Mouse (Mus musculus): ENCODE data around the gene Ap4e1. TPM values are rescaled to one million over a fixed set of nuclear protein-coding genes. Genes with fewer than 3 reads are reported as not detected.
"Not testable (repeated sequence)": the region's sequence is repeated elsewhere in the genome, so short reads cannot be mapped to it uniquely, and the experiment has no call there.

Gene Ap4e1
- polyA plus RNA-seq, 1 experiment from 2014 or later = 11.5 TPM

GRCm38 (mm10) chr2:127006634-127007370, 1.7 kb upstream of the Ap4e1 start:
- Histone ChIP-seq H3K4me3 (no peak overlapping the region), H3K9me3 (no peaks in the 10 kb centered on the region), H3K36me3 (peaks cover 8% of the 10 kb centered on the region), H3K27me3 (no peaks in the 10 kb centered on the region), H3K4me1 (replicated peaks) (peaks cover 15% of the 10 kb centered on the region), H3K4me2 (no peak overlapping the region), H3K9ac (peak overlapping the region; percentile 19; the same call in 1 of the 2 replicates), H3K27ac (no peak overlapping the region)
- 45% methylated on average over 12 of the region's 12 CpGs for WGBS
- no peak for ATAC-seq (ENCODE audit: low FRiP score)

DNA sequence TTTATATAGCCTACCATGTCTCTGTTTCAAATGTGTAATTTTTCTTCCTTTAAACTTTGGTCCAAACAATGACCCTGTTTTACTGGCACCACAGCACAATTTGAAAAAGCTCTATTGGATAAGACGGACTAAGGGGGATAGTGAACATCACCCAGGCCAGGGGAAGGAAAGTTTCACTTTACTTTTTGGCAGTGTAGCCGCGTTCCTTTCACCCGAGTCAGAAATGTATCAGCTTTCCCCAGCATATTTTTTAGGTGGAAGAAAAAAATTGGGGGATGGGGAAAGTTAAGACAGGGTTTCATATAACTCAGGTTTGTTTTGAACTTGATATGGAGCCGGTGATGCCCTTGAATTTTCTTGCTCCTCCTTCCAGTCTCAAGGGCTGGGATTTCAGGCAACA, 1.0 kb upstream of the Ap4e1 start:
- H3K4me2 ChIP-seq = no peak overlapping the region
- no peak overlapping the region for H3K9ac ChIP-seq
- H3K9me3 ChIP-seq = no peaks in the 10 kb centered on the region
- peaks cover 15% of the 10 kb centered on the region for H3K36me3 ChIP-seq
- no peaks in the 10 kb centered on the region for H3K27me3 ChIP-seq
- no peak overlapping the region for H3K27ac ChIP-seq
- ATAC-seq (ENCODE audit: low FRiP score) = no peak
- 92% methylated on average over 5 of the region's 5 CpGs for WGBS
- H3K4me3 ChIP-seq = no peak overlapping the region
- peaks cover 15% of the 10 kb centered on the region for H3K4me1 ChIP-seq (replicated peaks)

GRCm38 (mm10) chr2:127035006-127035605, 26.6 kb downstream of the Ap4e1 start:
- H3K9ac ChIP-seq = no peak overlapping the region
- no peak overlapping the region for H3K4me3 ChIP-seq
- H3K27me3 ChIP-seq = no peaks in the 10 kb centered on the region
- H3K36me3 ChIP-seq = peaks cover 57% of the 10 kb centered on the region
- no peak overlapping the region for H3K27ac ChIP-seq
- ATAC-seq (ENCODE audit: low FRiP score) = no peak
- no peak overlapping the region for H3K4me2 ChIP-seq
- WGBS = 96% methylated on average over 9 of the region's 9 CpGs
- H3K4me1 ChIP-seq (replicated peaks) = no peaks in the 10 kb centered on the region
- H3K9me3 ChIP-seq = no peaks in the 10 kb centered on the region

DNA sequence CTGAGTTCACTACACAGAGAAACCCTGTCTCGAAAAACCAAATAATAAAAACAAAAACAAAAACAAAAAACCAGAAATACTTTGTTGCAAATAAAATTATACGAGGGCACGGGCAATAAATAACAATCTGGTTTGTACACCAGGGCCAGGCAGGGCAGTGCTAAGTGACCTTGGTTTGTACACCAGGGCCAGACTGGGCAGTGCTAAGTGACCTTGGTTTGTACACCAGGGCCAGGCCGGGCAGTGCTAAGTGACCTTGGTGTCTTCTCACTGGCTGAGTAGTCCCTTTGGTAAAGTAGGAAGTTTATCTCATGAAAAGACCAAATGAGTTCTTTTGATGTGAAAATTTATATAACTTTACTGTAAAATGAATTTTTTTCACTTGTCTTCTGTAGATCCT, 28.8 kb downstream of the Ap4e1 start:
- Histone ChIP-seq H3K9me3 (no peaks in the 10 kb centered on the region), H3K4me1 (replicated peaks) (no peaks in the 10 kb centered on the region), H3K36me3 (peaks cover 54% of the 10 kb centered on the region), H3K4me3 (no peak overlapping the region), H3K4me2 (no peak overlapping the region), H3K27ac (no peak overlapping the region), H3K27me3 (no peaks in the 10 kb centered on the region), H3K9ac (no peak overlapping the region)
- no peak for ATAC-seq (ENCODE audit: low FRiP score)
- 96% methylated on average over 4 of the region's 4 CpGs for WGBS

DNA sequence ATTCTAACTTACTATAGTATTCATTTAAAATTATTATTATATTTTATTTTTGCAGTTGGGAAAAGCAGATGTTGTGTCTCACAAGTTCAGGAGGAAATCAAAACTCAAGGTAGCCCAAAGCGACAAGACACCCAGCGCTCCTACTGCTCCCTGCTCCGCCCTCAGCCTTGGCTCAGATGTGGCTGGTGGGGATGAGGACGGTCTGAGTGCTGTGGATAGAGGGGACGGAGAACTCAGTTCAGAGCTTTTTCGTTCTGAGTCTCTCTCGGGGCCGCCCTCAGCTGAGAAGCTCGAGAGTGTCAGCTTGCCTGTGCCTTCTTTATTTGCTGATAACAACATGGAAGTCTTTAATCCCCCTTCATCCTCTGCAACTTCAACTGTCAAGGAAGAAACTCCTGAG, 53.0 kb downstream of the Ap4e1 start:
- no peak overlapping the region for H3K4me2 ChIP-seq
- H3K4me1 ChIP-seq (replicated peaks) = no peaks in the 10 kb centered on the region
- H3K9ac ChIP-seq = no peak overlapping the region
- no peak overlapping the region for H3K27ac ChIP-seq
- ATAC-seq (ENCODE audit: low FRiP score) = no peak
- H3K27me3 ChIP-seq = no peaks in the 10 kb centered on the region
- H3K9me3 ChIP-seq = no peaks in the 10 kb centered on the region
- 96% methylated on average over 9 of the region's 9 CpGs for WGBS
- peaks cover 62% of the 10 kb centered on the region for H3K36me3 ChIP-seq
- H3K4me3 ChIP-seq = no peak overlapping the region

GRCm38 (mm10) chr2:127068806-127069205, 60.3 kb downstream of the Ap4e1 start:
- Histone ChIP-seq H3K4me3 (no peak overlapping the region), H3K27ac (no peak overlapping the region), H3K9ac (no peak overlapping the region), H3K27me3 (no peaks in the 10 kb centered on the region), H3K9me3 (no peaks in the 10 kb centered on the region), H3K4me1 (replicated peaks) (peaks cover 15% of the 10 kb centered on the region), H3K36me3 (peaks cover 11% of the 10 kb centered on the region), H3K4me2 (no peak overlapping the region)
- WGBS = 75% methylated on average over 7 of the region's 7 CpGs
- no peak for ATAC-seq (ENCODE audit: low FRiP score)

GRCm38 (mm10) chr2:127069781-127070434, 61.4 kb downstream of the Ap4e1 start:
- Histone ChIP-seq H3K4me2 (peak overlapping the region; percentile 63), H3K27ac (peak overlapping the region; percentile 40; the same call in 1 of the 2 replicates), H3K4me1 (replicated peaks) (peaks cover 15% of the 10 kb centered on the region), H3K27me3 (no peaks in the 10 kb centered on the region), H3K9ac (peak overlapping the region; percentile 83), H3K9me3 (no peaks in the 10 kb centered on the region), H3K36me3 (peaks cover 11% of the 10 kb centered on the region), H3K4me3 (peak overlapping the region; percentile 71)
- peak; percentile 14; the same call in 1 of the 2 replicates for ATAC-seq (ENCODE audit: low FRiP score)
- WGBS = 22% methylated on average over 11 of the region's 11 CpGs

DNA sequence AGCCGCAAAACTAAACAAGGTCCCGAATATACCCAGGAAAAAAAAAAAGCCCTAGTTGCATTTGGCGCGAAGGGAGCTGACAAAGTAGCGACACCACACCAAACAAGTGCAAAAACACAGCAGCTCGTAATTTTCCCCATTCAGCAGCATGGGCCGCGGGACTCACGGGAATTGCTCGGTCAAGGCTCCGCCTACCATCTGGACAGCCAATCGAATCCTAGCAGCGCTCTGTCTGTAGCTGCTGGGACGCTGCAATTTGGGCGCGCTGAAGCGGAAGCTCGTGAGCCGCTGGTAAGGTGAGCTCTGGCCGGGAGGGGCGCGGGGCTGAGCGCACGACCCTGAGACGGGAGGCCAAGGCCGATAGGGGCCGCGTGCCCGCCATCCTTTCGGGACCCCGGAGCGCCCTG, 61.9 kb downstream of the Ap4e1 start, which contains the start of gene Blvra:
TSS of gene Blvra (plus strand) at position 231 of the 407 bp plus-strand sequence.
- Histone ChIP-seq H3K9me3 (no peaks in the 10 kb centered on the region), H3K4me2 (peak within 1 kb of the TSS; percentile 63), H3K9ac (peak within 1 kb of the TSS; percentile 83), H3K27me3 (no peaks in the 10 kb centered on the region), H3K36me3 (peaks cover 11% of the 10 kb centered on the region), H3K4me1 (replicated peaks) (peaks cover 15% of the 10 kb centered on the region), H3K4me3 (peak within 1 kb of the TSS; percentile 71), H3K27ac (peak within 1 kb of the TSS; percentile 77)
- under 1% methylated on average over 32 of the region's 32 CpGs for WGBS
- peak; percentile 99 for ATAC-seq (ENCODE audit: low FRiP score)

GRCm38 (mm10) chr2:127070879-127071278, 62.4 kb downstream of the Ap4e1 start:
- peak overlapping the region; percentile 77 for H3K27ac ChIP-seq
- ATAC-seq (ENCODE audit: low FRiP score) = no peak; the same call in 1 of the 2 replicates
- 12% methylated on average over 9 of the region's 9 CpGs for WGBS
- no peaks in the 10 kb centered on the region for H3K27me3 ChIP-seq
- peak overlapping the region; percentile 63 for H3K4me2 ChIP-seq
- peaks cover 15% of the 10 kb centered on the region for H3K4me1 ChIP-seq (replicated peaks)
- H3K36me3 ChIP-seq = peaks cover 11% of the 10 kb centered on the region
- no peaks in the 10 kb centered on the region for H3K9me3 ChIP-seq
- H3K9ac ChIP-seq = peak overlapping the region; percentile 83
- H3K4me3 ChIP-seq = peak overlapping the region; percentile 71

- no peak overlapping the region for H3K4me2 ChIP-seq
- no peaks in the 10 kb centered on the region for H3K27me3 ChIP-seq
- no peak overlapping the region for H3K27ac ChIP-seq
- no peak for ATAC-seq (ENCODE audit: low FRiP score)
- WGBS = 94% methylated on average over 2 of the region's 2 CpGs
- peaks cover 15% of the 10 kb centered on the region for H3K4me1 ChIP-seq (replicated peaks)
- no peak overlapping the region for H3K9ac ChIP-seq
- no peaks in the 10 kb centered on the region for H3K36me3 ChIP-seq
- H3K4me3 ChIP-seq = no peak overlapping the region
- H3K9me3 ChIP-seq = no peaks in the 10 kb centered on the region
These were observed 65.6 kb downstream of the Ap4e1 start for GRCm38 (mm10) chr2:127074116-127074515.

DNA sequence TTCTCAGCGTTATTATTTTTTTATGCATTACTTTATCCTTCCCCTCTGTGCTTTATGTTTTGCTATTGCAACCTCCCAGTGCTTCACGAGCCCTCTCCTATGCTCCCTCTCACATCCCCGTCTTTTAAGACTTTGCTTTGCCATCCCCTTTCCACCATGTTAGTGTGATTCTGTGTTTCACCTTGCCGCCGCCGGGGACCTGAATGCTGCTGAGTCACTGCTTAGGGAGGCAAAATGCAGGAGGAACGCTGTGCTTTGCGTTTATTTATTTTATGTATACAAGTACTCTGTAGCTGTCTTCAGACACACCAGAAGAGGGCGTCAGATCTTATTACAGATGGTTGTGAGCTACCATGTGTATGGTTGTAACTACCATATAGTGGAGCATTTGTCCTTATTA, 69.1 kb downstream of the Ap4e1 start:
- Histone ChIP-seq H3K27ac (no peak overlapping the region), H3K4me3 (no peak overlapping the region), H3K4me1 (replicated peaks) (no peaks in the 10 kb centered on the region), H3K36me3 (peaks cover under 1% of the 10 kb centered on the region; the same call in 1 of the 2 replicates), H3K9me3 (no peaks in the 10 kb centered on the region), H3K4me2 (no peak overlapping the region), H3K27me3 (no peaks in the 10 kb centered on the region), H3K9ac (no peak overlapping the region)
- no peak for ATAC-seq (ENCODE audit: low FRiP score)
- WGBS = 78% methylated on average over 9 of the region's 9 CpGs

GRCm38 (mm10) chr2:127079066-127079465, 70.5 kb downstream of the Ap4e1 start:
- WGBS = 84% methylated on average over 2 of the region's 2 CpGs
- not testable (repeated sequence) for H3K9me3 ChIP-seq; H3K27me3 ChIP-seq; ATAC-seq (ENCODE audit: low FRiP score); H3K4me2 ChIP-seq; H3K4me3 ChIP-seq; H3K9ac ChIP-seq; H3K4me1 ChIP-seq (replicated peaks); H3K36me3 ChIP-seq; H3K27ac ChIP-seq
